Mouse (Mus musculus) cerebellum, adult 2 months (tissue): Measurements from ENCODE around the gene Amacr.
"Not testable (repeated sequence)": the region's sequence is repeated elsewhere in the genome, so short reads cannot be mapped to it uniquely, and the experiment has no call there.

ENCODE experiments used
- CTCF ChIP-seq: fragments of 200-500 bp; IDR thresholded peaks from 2 replicates; pipeline ENCODE4 v1.5.1; 2011; ENCODE audit warnings: low read depth, mild to moderate bottlenecking, control low read depth, low read length, moderate library complexity, borderline replicate concordance; ENCODE audit not compliant: insufficient read depth
- POLR2A ChIP-seq: fragments of 200-500 bp; IDR thresholded peaks from 2 replicates; pipeline ENCODE4 v1.6.1; 2011; ENCODE audit warnings: low read length, control low read depth, borderline replicate concordance; ENCODE audit not compliant: insufficient read depth

DNA sequence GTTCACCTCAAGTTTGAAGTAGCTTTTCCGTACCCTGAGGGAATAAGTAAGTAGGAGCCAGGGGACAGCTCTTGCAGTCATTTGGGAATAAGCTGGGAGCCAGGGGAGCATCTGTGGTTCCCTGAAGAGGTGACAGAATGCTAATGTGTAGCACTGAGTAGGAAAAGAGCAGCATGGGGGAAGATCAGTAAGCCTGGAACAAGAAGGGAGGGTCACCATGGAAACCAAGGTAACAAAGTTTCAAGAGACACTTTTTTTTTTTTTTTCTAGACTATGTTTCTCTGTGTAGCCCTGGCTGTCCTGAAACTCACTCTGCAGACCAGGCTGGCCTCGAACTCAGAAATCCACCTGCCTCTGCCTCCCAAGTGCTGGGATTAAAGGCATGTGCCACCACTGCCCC is 4.9 kb downstream of the Amacr start:
- TF ChIP-seq POLR2A, CTCF: not testable (repeated sequence)
